Mouse (Mus musculus) E14TG2a.4 (cell line): ENCODE measurements around the gene Prrt1.

ENCODE experiments used
- CTCF ChIP-seq: conservative IDR thresholded peaks from 2 replicates; pipeline ENCODE4 v1.5.1; 2014; ENCODE audit warnings: low read length
- POU5F1 ChIP-seq: IDR thresholded peaks from 2 replicates; pipeline ENCODE4 v1.6.1; 2014; ENCODE audit warnings: low read length, borderline replicate concordance

DNA sequence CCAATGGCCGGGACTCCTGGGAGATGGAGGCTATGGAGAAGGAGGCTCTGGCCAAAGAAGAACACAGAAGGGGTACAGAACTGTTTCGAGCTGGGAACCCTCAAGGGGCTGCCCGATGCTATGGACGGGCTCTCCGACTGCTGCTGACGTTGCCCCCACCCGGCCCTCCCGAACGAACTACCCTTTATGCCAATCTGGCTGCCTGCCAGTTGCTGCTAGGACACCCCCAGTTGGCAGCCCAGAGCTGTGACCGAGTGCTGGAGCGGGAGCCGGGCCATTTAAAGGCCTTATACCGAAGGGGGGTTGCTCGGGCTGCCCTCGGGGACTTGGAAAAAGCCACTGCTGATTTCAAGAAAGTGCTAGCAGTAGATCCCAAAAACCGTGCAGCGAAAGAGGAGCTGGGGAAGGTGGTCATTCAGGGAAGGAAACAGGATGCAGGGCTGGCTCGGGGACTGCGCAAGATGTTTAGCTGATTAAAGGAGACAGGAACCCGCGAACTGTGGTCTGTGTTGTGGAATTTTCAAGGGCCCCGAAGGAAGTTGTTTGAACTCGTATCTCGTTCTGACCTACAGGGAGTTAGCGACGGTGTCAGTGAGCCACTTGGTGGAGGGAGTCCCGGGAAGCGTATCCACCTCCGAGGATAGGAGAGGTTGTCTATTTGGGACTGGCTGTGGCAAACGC, 16.6 kb downstream of the Prrt1 start:
- TF ChIP-seq POU5F1 (no peak), CTCF (no peak)
